Mouse (Mus musculus): ENCODE measurements around the gene Zcwpw1.

GRCm38 (mm10) chr5:137831506-137831905 lies 43.9 kb downstream of the Zcwpw1 start:
- TF ChIP-seq CTCF (IDR thresholded peaks at IDR 0.05; ENCODE audit: low read depth, low read length) = no peak
- TF ChIP-seq POLR2A (IDR thresholded peaks at IDR 0.05; ENCODE audit: borderline replicate concordance, low read depth, low read length) = no peak
